Mouse (Mus musculus): ENCODE data around the gene Brd1. TPM values are rescaled to one million over a fixed set of nuclear protein-coding genes. Genes with fewer than 3 reads are reported as not detected.
"Not testable (repeated sequence)": the region's sequence is repeated elsewhere in the genome, so short reads cannot be mapped to it uniquely, and the experiment has no call there.

Gene Brd1
- polyA plus RNA-seq (2015; fragmentation: Nextera tagmentation; extraction: Ambion mirVana) = 19.1 and 21.1 TPM in 2 replicates

- WGBS = 0% methylated on average over 30 of the region's 103 CpGs
These were observed at the start of gene Brd1 for GRCm38 (mm10) chr15:88733834-88734571. TSS of gene Brd1 (minus strand) at chr15:88734233.

GRCm38 (mm10) chr15:88774630-88775029 lies 40.6 kb upstream of the Brd1 start:
- H3K4me1 ChIP-seq (ENCODE audit: insufficient read depth, low read length); ATAC-seq (ENCODE audit: low FRiP score, low TSS enrichment); H3K4me3 ChIP-seq (ENCODE audit: low read length); H3K9ac ChIP-seq (replicated peaks; ENCODE audit: low read length); H3K9me3 ChIP-seq (ENCODE audit: low read length); H3K4me2 ChIP-seq (replicated peaks; ENCODE audit: low read depth, low read length); H3K27ac ChIP-seq (ENCODE audit: low read length); H3K27me3 ChIP-seq (ENCODE audit: insufficient read depth, low read length): not testable (repeated sequence)
- peaks cover 22% of the 10 kb centered on the region for H3K36me3 ChIP-seq (ENCODE audit: insufficient read depth, low read length)
- WGBS = 88% methylated on average over 5 of the region's 5 CpGs

More at GRCm38 (mm10) chr15:88733834-88734571, at the start of gene Brd1:
- Histone ChIP-seq H3K4me2 (replicated peaks; ENCODE audit: low read depth, low read length) (peak within 1 kb of the TSS; percentile 77), H3K27ac (ENCODE audit: low read length) (peak within 1 kb of the TSS; percentile 84), H3K9ac (replicated peaks; ENCODE audit: low read length) (peak within 1 kb of the TSS; percentile 98), H3K27me3 (ENCODE audit: insufficient read depth, low read length) (no peaks in the 10 kb centered on the region), H3K4me1 (ENCODE audit: insufficient read depth, low read length) (peaks cover 17% of the 10 kb centered on the region), H3K4me3 (ENCODE audit: low read length) (peak within 1 kb of the TSS; percentile 67), H3K36me3 (ENCODE audit: insufficient read depth, low read length) (peaks cover 14% of the 10 kb centered on the region), H3K9me3 (ENCODE audit: low read length) (no peaks in the 10 kb centered on the region)
- ATAC-seq (ENCODE audit: low FRiP score, low TSS enrichment) = peak; percentile 85

GRCm38 (mm10) chr15:88768537-88768936 lies 34.5 kb upstream of the Brd1 start:
- peaks cover 31% of the 10 kb centered on the region for H3K36me3 ChIP-seq (ENCODE audit: insufficient read depth, low read length)
- no peaks in the 10 kb centered on the region for H3K27me3 ChIP-seq (ENCODE audit: insufficient read depth, low read length)
- H3K4me1 ChIP-seq (ENCODE audit: insufficient read depth, low read length) = peaks cover 4% of the 10 kb centered on the region; the same call in 1 of the 2 replicates
- no peak overlapping the region for H3K4me3 ChIP-seq (ENCODE audit: low read length)
- ATAC-seq (ENCODE audit: low FRiP score, low TSS enrichment) = peak; percentile 39; the same call in 1 of the 2 replicates
- no peak overlapping the region for H3K9ac ChIP-seq (replicated peaks; ENCODE audit: low read length)
- 59% methylated on average over 1 of the region's 1 CpGs for WGBS
- no peak overlapping the region for H3K4me2 ChIP-seq (replicated peaks; ENCODE audit: low read depth, low read length)
- H3K9me3 ChIP-seq (ENCODE audit: low read length) = no peaks in the 10 kb centered on the region
- H3K27ac ChIP-seq (ENCODE audit: low read length) = peak overlapping the region; percentile 79

- H3K27me3 ChIP-seq (ENCODE audit: insufficient read depth, low read length); H3K4me3 ChIP-seq (ENCODE audit: low read length); H3K9me3 ChIP-seq (ENCODE audit: low read length); H3K9ac ChIP-seq (replicated peaks; ENCODE audit: low read length); H3K27ac ChIP-seq (ENCODE audit: low read length); H3K4me1 ChIP-seq (ENCODE audit: insufficient read depth, low read length); ATAC-seq (ENCODE audit: low FRiP score, low TSS enrichment); H3K4me2 ChIP-seq (replicated peaks; ENCODE audit: low read depth, low read length): not testable (repeated sequence)
- peaks cover 21% of the 10 kb centered on the region for H3K36me3 ChIP-seq (ENCODE audit: insufficient read depth, low read length)
- WGBS = 100% methylated on average over 2 of the region's 2 CpGs
These were observed 32.1 kb upstream of the Brd1 start for GRCm38 (mm10) chr15:88766139-88766538.

GRCm38 (mm10) chr15:88761551-88761950 lies 27.5 kb upstream of the Brd1 start:
- no peaks in the 10 kb centered on the region for H3K9me3 ChIP-seq (ENCODE audit: low read length)
- H3K9ac ChIP-seq (replicated peaks; ENCODE audit: low read length) = no peak overlapping the region
- peaks cover 28% of the 10 kb centered on the region for H3K36me3 ChIP-seq (ENCODE audit: insufficient read depth, low read length)
- no peak for ATAC-seq (ENCODE audit: low FRiP score, low TSS enrichment)
- no peak overlapping the region for H3K4me3 ChIP-seq (ENCODE audit: low read length)
- no peaks in the 10 kb centered on the region for H3K27me3 ChIP-seq (ENCODE audit: insufficient read depth, low read length)
- 92% methylated on average over 4 of the region's 4 CpGs for WGBS
- H3K4me2 ChIP-seq (replicated peaks; ENCODE audit: low read depth, low read length) = no peak overlapping the region
- no peak overlapping the region for H3K27ac ChIP-seq (ENCODE audit: low read length)
- H3K4me1 ChIP-seq (ENCODE audit: insufficient read depth, low read length) = peaks cover 10% of the 10 kb centered on the region

- H3K27me3 ChIP-seq (ENCODE audit: insufficient read depth, low read length) = no peaks in the 10 kb centered on the region
- peak overlapping the region; percentile 72 for H3K27ac ChIP-seq (ENCODE audit: low read length)
- H3K9me3 ChIP-seq (ENCODE audit: low read length) = no peaks in the 10 kb centered on the region
- peaks cover 20% of the 10 kb centered on the region for H3K4me1 ChIP-seq (ENCODE audit: insufficient read depth, low read length)
- H3K36me3 ChIP-seq (ENCODE audit: insufficient read depth, low read length) = peaks cover 21% of the 10 kb centered on the region
- no peak overlapping the region for H3K4me2 ChIP-seq (replicated peaks; ENCODE audit: low read depth, low read length)
- H3K4me3 ChIP-seq (ENCODE audit: low read length) = no peak overlapping the region
- 0 out of 2 replicates have a peak, but pooled peaks have one; percentile 33 for ATAC-seq (ENCODE audit: low FRiP score, low TSS enrichment)
- no peak overlapping the region for H3K9ac ChIP-seq (replicated peaks; ENCODE audit: low read length)
- whole genome bisulfite sequencing = 70% methylated on average over 3 of the region's 3 CpGs
These were observed 24.0 kb upstream of the Brd1 start for GRCm38 (mm10) chr15:88758061-88758460.

GRCm38 (mm10) chr15:88755761-88756160 lies 21.7 kb upstream of the Brd1 start:
- no peak for ATAC-seq (ENCODE audit: low FRiP score, low TSS enrichment)
- Histone ChIP-seq H3K4me1 (ENCODE audit: insufficient read depth, low read length) (peaks cover 24% of the 10 kb centered on the region), H3K36me3 (ENCODE audit: insufficient read depth, low read length) (peaks cover 21% of the 10 kb centered on the region), H3K9ac (replicated peaks; ENCODE audit: low read length) (no peak overlapping the region), H3K27me3 (ENCODE audit: insufficient read depth, low read length) (no peaks in the 10 kb centered on the region), H3K4me2 (replicated peaks; ENCODE audit: low read depth, low read length) (no peak overlapping the region), H3K27ac (ENCODE audit: low read length) (no peak overlapping the region), H3K4me3 (ENCODE audit: low read length) (no peak overlapping the region), H3K9me3 (ENCODE audit: low read length) (no peaks in the 10 kb centered on the region)
- WGBS = 96% methylated on average over 18 of the region's 18 CpGs

- Histone ChIP-seq H3K4me1 (ENCODE audit: insufficient read depth, low read length) (peaks cover 30% of the 10 kb centered on the region), H3K27me3 (ENCODE audit: insufficient read depth, low read length) (no peaks in the 10 kb centered on the region), H3K4me3 (ENCODE audit: low read length) (no peak overlapping the region), H3K4me2 (replicated peaks; ENCODE audit: low read depth, low read length) (no peak overlapping the region), H3K36me3 (ENCODE audit: insufficient read depth, low read length) (peaks cover 15% of the 10 kb centered on the region; the same call in 1 of the 2 replicates), H3K27ac (ENCODE audit: low read length) (no peak overlapping the region), H3K9ac (replicated peaks; ENCODE audit: low read length) (no peak overlapping the region), H3K9me3 (ENCODE audit: low read length) (no peaks in the 10 kb centered on the region)
- WGBS = 90% methylated on average over 2 of the region's 2 CpGs
- ATAC-seq (ENCODE audit: low FRiP score, low TSS enrichment) = no peak
These were observed 20.9 kb upstream of the Brd1 start for GRCm38 (mm10) chr15:88754896-88755295.

- H3K9ac ChIP-seq (replicated peaks; ENCODE audit: low read length) = peak overlapping the region; percentile 93
- H3K9me3 ChIP-seq (ENCODE audit: low read length) = no peaks in the 10 kb centered on the region
- no peaks in the 10 kb centered on the region for H3K27me3 ChIP-seq (ENCODE audit: insufficient read depth, low read length)
- H3K4me2 ChIP-seq (replicated peaks; ENCODE audit: low read depth, low read length) = peak overlapping the region; percentile 81
- H3K4me1 ChIP-seq (ENCODE audit: insufficient read depth, low read length) = peaks cover 20% of the 10 kb centered on the region
- peak overlapping the region; percentile 77 for H3K27ac ChIP-seq (ENCODE audit: low read length)
- WGBS = 1% methylated on average over 8 of the region's 8 CpGs
- H3K4me3 ChIP-seq (ENCODE audit: low read length) = peak overlapping the region; percentile 86
- no peak for ATAC-seq (ENCODE audit: low FRiP score, low TSS enrichment)
- 0 out of 2 replicates have a peak, but pooled peaks cover 3% of the 10 kb centered on the region for H3K36me3 ChIP-seq (ENCODE audit: insufficient read depth, low read length)
These were observed 18.3 kb upstream of the Brd1 start for GRCm38 (mm10) chr15:88752403-88752733.

Measured in kidney, embryonic 16.5 days (tissue).